Mouse (Mus musculus): ENCODE measurements around the gene Ndufs5.

DNA sequence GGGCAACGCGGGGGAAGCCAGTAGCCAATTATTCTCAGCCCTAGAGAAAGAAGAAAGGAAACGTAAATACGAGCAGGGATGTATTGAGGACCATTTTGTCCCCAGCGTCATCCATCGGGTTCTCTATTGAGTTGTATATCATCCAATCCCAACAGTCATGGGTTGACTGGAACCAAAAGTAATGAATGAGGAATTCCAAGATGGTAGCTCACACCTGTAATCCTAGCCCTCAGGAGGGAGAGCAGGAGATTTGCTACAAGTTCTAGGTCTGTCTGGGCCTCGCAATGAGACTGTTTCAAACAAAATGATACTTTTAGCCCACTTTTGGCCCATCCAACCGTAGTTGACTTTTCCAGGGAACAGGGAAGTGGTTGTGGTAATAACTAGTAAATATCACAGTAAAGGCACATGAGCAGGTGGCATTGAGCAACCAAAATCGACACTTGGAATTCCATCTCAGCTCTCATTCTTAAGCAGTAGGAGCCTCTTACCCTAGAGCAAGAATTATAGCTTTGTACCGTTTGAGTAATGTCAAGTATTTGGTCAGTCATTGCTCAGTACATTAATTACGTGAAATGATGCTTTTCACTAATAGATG, 52.2 kb downstream of the Ndufs5 start:
- TF ChIP-seq CTCF (IDR thresholded peaks at IDR 0.05) (no peak), EP300 (IDR thresholded peaks at IDR 0.05) (peak; percentile 89)
